Mouse (Mus musculus): ENCODE results near the gene Rce1. TPM values are rescaled to one million over a fixed set of nuclear protein-coding genes. Genes with fewer than 3 reads are reported as not detected.

Rce1 gene
- total and polyA plus RNA-seq, 2 experiments from 2014 or later = 43.3 to 85.1 TPM

- no peaks in the 10 kb centered on the region for H3K36me3 ChIP-seq (ENCODE audit: insufficient read depth, low read length)
- WGBS = 92% methylated on average over 1 of the region's 1 CpGs
- H3K27ac ChIP-seq (ENCODE audit: low read depth, low read length) = no peak overlapping the region
- no peaks in the 10 kb centered on the region for H3K4me1 ChIP-seq (ENCODE audit: insufficient read depth, low read length)
- no peak overlapping the region for H3K9ac ChIP-seq (replicated peaks; ENCODE audit: low read length, poor library complexity, severe bottlenecking)
- ATAC-seq (ENCODE audit: low FRiP score) (no peak), DNase-seq (ENCODE audit: low spot score) (no peak)
- no peak overlapping the region for H3K4me3 ChIP-seq (ENCODE audit: low read depth, low read length)
- no peaks in the 10 kb centered on the region for H3K9me3 ChIP-seq (ENCODE audit: low read length)
- H3K4me2 ChIP-seq (ENCODE audit: low read depth, low read length, poor library complexity, severe bottlenecking) = no peak overlapping the region
- peak; percentile 34 for TF ChIP-seq CTCF (IDR thresholded peaks at IDR 0.05)
- H3K27me3 ChIP-seq (ENCODE audit: insufficient read depth, low read length) = no peaks in the 10 kb centered on the region
These were observed 52.2 kb downstream of the Rce1 start for GRCm38 (mm10) chr19:4573241-4573640.

Small RNA genes lying within 50 kb of the gene (microRNA-seq; reads per million reads assigned to microRNA genes)
- gene Mir6986 (ENCODE audit: borderline number of aligned reads) = 4.4 reads per million, percentile 7 among the genes with 10 or more reads in this experiment

Other genes with a start within 250 kb of the Rce1 start
- gene Kdm2a, start 227.4 kb downstream of the Rce1 start, total RNA-seq (2014; rRNA removed) = 64.9 and 103 TPM in 2 replicates
- gene Kdm2a, start 227.4 kb downstream of the Rce1 start, polyA plus RNA-seq (2015; fragmentation: Nextera tagmentation; extraction: Ambion mirVana) = 17.8 and 18.4 TPM in 2 replicates
- gene Rhod, start 186.2 kb downstream of the Rce1 start, total RNA-seq (2014; rRNA removed) = 4.3 and 6.2 TPM in 2 replicates
- gene Rhod, start 186.2 kb downstream of the Rce1 start, polyA plus RNA-seq (2015; fragmentation: Nextera tagmentation; extraction: Ambion mirVana) = 2.7 and 4.5 TPM in 2 replicates
- gene Syt12, start 148.2 kb downstream of the Rce1 start, total RNA-seq (2014; rRNA removed) = 12.2 and 20.9 TPM in 2 replicates
- 7.0 and 7.6 TPM in 2 replicates for gene Syt12, start 148.2 kb downstream of the Rce1 start, polyA plus RNA-seq (2015; fragmentation: Nextera tagmentation; extraction: Ambion mirVana)
- gene 2010003K11Rik, start 127.1 kb downstream of the Rce1 start, total RNA-seq (2014; rRNA removed) = not detected in 2 replicates
- 0.23 TPM in 1 of 2 replicates, not detected in the other for gene 2010003K11Rik, start 127.1 kb downstream of the Rce1 start, polyA plus RNA-seq (2015; fragmentation: Nextera tagmentation; extraction: Ambion mirVana)
- 45.1 and 57.8 TPM in 2 replicates for gene Pcx, start 115.2 kb downstream of the Rce1 start, total RNA-seq (2014; rRNA removed)
- 32.0 and 41.2 TPM in 2 replicates for gene Pcx, start 115.2 kb downstream of the Rce1 start, polyA plus RNA-seq (2015; fragmentation: Nextera tagmentation; extraction: Ambion mirVana)
- 164 TPM in 2 replicates for gene Lrfn4, start 10.0 kb downstream of the Rce1 start, total RNA-seq (2014; rRNA removed)
- gene Lrfn4, start 10.0 kb downstream of the Rce1 start, polyA plus RNA-seq (2015; fragmentation: Nextera tagmentation; extraction: Ambion mirVana) = 15.4 and 17.1 TPM in 2 replicates
- 0.99 and 3.0 TPM in 2 replicates for gene Gm960, start 73.0 kb upstream of the Rce1 start, total RNA-seq (2014; rRNA removed)
- gene Gm960, start 73.0 kb upstream of the Rce1 start, polyA plus RNA-seq (2015; fragmentation: Nextera tagmentation; extraction: Ambion mirVana) = 5.9 and 6.4 TPM in 2 replicates
- 138 and 154 TPM in 2 replicates for gene Sptbn2, start 85.5 kb upstream of the Rce1 start, total RNA-seq (2014; rRNA removed)
- gene Sptbn2, start 85.5 kb upstream of the Rce1 start, polyA plus RNA-seq (2015; fragmentation: Nextera tagmentation; extraction: Ambion mirVana) = 18.9 and 19.7 TPM in 2 replicates
- 63.2 and 89.1 TPM in 2 replicates for gene Rbm4b, start 130.9 kb upstream of the Rce1 start, total RNA-seq (2014; rRNA removed)
- 88.6 and 89.7 TPM in 2 replicates for gene Rbm4b, start 130.9 kb upstream of the Rce1 start, polyA plus RNA-seq (2015; fragmentation: Nextera tagmentation; extraction: Ambion mirVana)
- gene Rbm4, start 168.3 kb upstream of the Rce1 start, total RNA-seq (2014; rRNA removed) = 90.5 and 97.4 TPM in 2 replicates
- gene Rbm4, start 168.3 kb upstream of the Rce1 start, polyA plus RNA-seq (2015; fragmentation: Nextera tagmentation; extraction: Ambion mirVana) = 39.0 and 40.0 TPM in 2 replicates
- gene Gm21992, start 186.0 kb upstream of the Rce1 start, total RNA-seq (2014; rRNA removed) = 8.1 and 22.3 TPM in 2 replicates
- gene Gm21992, start 186.0 kb upstream of the Rce1 start, polyA plus RNA-seq (2015; fragmentation: Nextera tagmentation; extraction: Ambion mirVana) = 12.6 and 17.9 TPM in 2 replicates
- gene Rbm14, start 186.0 kb upstream of the Rce1 start, total RNA-seq (2014; rRNA removed) = 41.5 and 43.8 TPM in 2 replicates
- gene Rbm14, start 186.0 kb upstream of the Rce1 start, polyA plus RNA-seq (2015; fragmentation: Nextera tagmentation; extraction: Ambion mirVana) = 37.9 and 38.4 TPM in 2 replicates
- gene Ccs, start 213.7 kb upstream of the Rce1 start, total RNA-seq (2014; rRNA removed) = 19.9 and 20.0 TPM in 2 replicates
- gene Ccs, start 213.7 kb upstream of the Rce1 start, polyA plus RNA-seq (2015; fragmentation: Nextera tagmentation; extraction: Ambion mirVana) = 40.1 and 42.6 TPM in 2 replicates
- gene Ccdc87, start 213.7 kb upstream of the Rce1 start, total RNA-seq (2014; rRNA removed) = 0.38 and 1.0 TPM in 2 replicates
- gene Ccdc87, start 213.7 kb upstream of the Rce1 start, polyA plus RNA-seq (2015; fragmentation: Nextera tagmentation; extraction: Ambion mirVana) = 1.1 and 1.2 TPM in 2 replicates
- 117 and 125 TPM in 2 replicates for gene Ctsf, start 229.5 kb upstream of the Rce1 start, total RNA-seq (2014; rRNA removed)
- 82.5 and 91.1 TPM in 2 replicates for gene Ctsf, start 229.5 kb upstream of the Rce1 start, polyA plus RNA-seq (2015; fragmentation: Nextera tagmentation; extraction: Ambion mirVana)

Data from midbrain, postnatal 0 days (tissue).